Mouse (Mus musculus) ovary, postnatal 36 days (tissue): ENCODE data around the gene Atp6ap2.
A peak's percentile ranks its signal among the peaks of the same experiment; 100 is the strongest.
"Not testable (repeated sequence)": the region's sequence is repeated elsewhere in the genome, so short reads cannot be mapped to it uniquely, and the experiment has no call there.

Experiments used
- DNase-seq: peaks from one replicate; pipeline ENCODE4 v3.0.0; 2022; ENCODE audit warnings: low spot score, mixed read lengths

The Atp6ap2 gene

GRCm38 (mm10) chrX:12587192-12587957 is at the start of gene Atp6ap2:
TSS of gene Atp6ap2 (plus strand) at chrX:12587801.
- DNase-seq = peak; percentile 87

GRCm38 (mm10) chrX:12544417-12544816 is 43.2 kb upstream of the Atp6ap2 start:
- no peak for DNase-seq

GRCm38 (mm10) chrX:12557086-12557485 is 30.5 kb upstream of the Atp6ap2 start:
- DNase-seq = no peak

- no peak for DNase-seq
Observed at GRCm38 (mm10) chrX:12571407-12571806, 16.2 kb upstream of the Atp6ap2 start.

DNA sequence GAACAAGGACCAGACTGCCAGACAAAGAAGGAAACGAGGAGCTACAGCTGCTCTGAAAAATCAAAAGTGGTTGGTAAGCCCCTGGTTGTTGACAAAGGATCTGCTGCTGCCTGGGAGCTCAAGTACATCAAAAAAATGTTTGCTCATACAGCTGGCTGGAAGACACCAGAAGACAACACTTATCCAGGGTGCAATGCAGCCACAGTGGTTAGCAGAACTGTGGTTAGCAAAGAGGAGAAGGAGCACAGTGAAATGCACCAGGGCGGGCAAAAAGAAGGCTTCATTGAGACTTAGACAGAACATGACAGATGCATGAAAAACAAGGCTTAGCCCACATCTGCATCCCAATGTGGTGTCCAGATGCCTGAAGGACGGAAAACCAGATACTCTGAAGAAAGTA is 9.7 kb upstream of the Atp6ap2 start:
- DNase-seq = no peak

GRCm38 (mm10) chrX:12578339-12578868 is 9.2 kb upstream of the Atp6ap2 start:
- DNase-seq = no peak

DNA sequence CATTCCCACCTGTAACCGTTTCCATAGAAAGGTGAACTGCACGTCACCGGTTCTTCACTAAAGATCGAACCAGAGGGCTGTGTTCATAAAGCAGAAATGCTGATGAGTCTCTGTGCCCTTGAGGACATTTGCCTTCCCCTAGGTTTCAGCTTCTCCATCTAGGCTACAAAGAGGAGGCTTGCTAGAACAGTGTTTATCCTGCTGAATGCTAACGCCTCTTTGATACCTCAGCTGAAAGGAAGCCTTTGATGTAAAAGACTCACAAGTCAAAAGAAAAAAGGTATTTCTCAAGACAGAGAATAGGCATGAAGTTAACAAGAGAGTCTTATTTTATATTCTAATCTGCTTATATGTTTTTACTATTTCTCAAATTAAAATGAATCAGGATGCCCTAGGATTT is 4.3 kb upstream of the Atp6ap2 start:
- DNase-seq = no peak

GRCm38 (mm10) chrX:12587958-12588355 is 356 bp downstream of the Atp6ap2 start:
- DNase-seq = no peak

DNA sequence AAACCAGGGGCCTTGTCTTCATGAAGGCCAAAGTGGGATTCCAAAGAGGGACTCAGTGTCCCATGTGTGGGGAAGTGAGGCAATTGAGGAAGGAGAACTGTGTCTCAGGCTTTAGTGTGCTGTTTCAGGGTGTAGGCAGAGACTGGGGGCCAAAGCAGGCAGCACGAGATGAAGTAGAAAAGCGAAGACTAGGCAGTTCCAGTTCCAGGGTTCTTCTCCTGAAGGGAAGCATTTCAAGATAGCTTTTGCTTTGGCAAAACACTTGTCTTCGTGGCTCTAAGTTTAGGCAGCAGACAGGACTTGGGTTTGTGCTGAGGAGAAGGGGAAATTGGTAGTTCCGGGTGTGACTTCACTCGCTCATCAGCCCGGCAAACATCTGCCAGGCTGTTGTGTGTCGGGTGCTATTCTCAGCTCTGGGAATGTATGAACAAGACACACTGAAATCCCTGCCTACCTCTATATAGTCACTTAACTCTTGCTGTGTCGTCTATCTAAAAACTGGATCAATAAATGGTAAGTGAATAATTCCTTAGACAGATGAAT is 3.9 kb downstream of the Atp6ap2 start:
- no peak for DNase-seq

GRCm38 (mm10) chrX:12592011-12592410 is 4.4 kb downstream of the Atp6ap2 start:
- no peak for DNase-seq

- DNase-seq = no peak
Observed at GRCm38 (mm10) chrX:12593824-12594223, 6.2 kb downstream of the Atp6ap2 start.

- not testable (repeated sequence) for DNase-seq
Observed at GRCm38 (mm10) chrX:12610541-12610940, 22.9 kb downstream of the Atp6ap2 start.

GRCm38 (mm10) chrX:12611211-12611610 is 23.6 kb downstream of the Atp6ap2 start:
- DNase-seq = no peak

GRCm38 (mm10) chrX:12612360-12612759 is 24.8 kb downstream of the Atp6ap2 start:
- not testable (repeated sequence) for DNase-seq

GRCm38 (mm10) chrX:12625131-12625530 is 37.5 kb downstream of the Atp6ap2 start:
- no peak for DNase-seq

DNA sequence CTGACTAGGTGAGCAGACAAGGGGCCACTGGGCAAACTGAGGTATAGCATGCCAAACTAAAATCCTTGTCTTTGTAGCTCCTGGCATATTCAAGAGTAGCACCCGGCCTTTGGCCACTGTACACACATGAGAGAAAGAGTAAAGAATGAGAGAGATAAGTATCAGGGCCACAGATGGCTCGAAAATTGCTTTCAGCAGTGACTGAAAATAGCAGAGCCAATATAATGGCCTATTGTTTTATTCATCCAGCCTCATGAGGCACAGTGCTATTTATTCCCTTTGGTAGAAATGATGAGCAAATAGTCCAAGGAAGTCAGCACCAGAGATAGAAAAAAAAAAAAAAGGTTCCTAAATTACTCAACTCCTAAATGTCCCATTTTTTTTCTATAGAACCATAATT is 57.4 kb downstream of the Atp6ap2 start:
- no peak for DNase-seq

DNA sequence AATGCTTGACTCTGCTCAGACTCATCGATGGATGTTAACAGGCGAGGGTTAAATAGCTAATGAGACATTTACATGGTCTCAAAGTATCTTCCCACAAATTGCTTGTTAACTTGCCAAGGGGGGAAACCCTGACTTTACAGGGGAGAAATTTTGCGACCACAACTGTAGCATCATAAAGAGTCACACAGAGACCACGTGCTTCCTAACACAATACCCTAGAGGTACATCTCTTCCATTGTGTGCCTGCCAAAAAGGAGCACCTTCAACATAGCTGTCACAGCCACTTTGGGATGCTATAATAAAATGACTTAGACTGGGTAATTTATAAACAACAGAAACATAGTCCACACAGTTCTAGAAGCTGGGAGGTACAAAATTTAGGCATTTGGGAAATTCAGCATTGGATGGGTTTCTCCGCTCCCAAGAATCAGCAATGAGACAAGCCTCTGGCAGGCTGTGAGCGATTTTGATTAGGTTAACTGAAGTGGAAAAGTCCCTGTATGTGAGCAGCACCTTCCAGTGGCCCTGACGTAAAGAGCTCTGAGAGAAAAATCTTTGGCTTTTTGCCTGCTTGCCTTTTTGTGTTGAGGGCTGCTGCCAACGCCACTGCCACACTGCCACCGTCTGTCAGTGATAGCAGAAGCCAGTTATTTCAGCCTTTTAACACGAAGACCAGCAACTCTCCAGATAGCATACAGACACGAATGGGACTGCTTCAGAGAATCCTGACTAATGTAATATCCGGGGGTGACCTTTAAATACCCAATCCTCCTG is 58.1 kb downstream of the Atp6ap2 start:
- no peak for DNase-seq

DNA sequence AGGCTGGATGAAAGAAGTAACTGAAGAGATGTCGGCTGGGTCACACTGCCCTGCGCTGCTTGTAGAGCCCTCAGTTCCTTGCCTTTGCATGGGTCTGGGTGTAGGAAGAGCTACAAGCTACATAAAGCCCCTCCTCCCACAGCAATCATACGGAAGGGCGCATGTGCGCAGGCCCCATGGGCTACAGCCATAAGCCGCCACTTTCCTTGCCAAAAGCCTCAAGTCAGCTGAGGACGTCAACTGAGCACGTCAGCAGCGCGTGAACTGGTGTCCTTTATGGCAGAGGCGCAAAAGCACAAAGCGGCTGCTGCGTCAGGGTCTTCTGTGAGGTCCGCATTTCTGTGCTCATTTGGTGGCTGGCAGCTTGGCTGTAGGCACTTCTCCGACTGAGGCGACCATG is 64.3 kb downstream of the Atp6ap2 start:
- no peak for DNase-seq

GRCm38 (mm10) chrX:12653879-12654278 is 66.3 kb downstream of the Atp6ap2 start:
- DNase-seq = no peak
